Mouse (Mus musculus): ENCODE measurements at regions not wholly inside any gene's neighbourhood (a gene's known extent, or its start where the extent isn't known, plus 50 kb on each side); places are given as distances from the start of the nearest gene placed in this dataset.
A peak's percentile ranks its signal among the peaks of the same experiment; 100 is the strongest.

DNA sequence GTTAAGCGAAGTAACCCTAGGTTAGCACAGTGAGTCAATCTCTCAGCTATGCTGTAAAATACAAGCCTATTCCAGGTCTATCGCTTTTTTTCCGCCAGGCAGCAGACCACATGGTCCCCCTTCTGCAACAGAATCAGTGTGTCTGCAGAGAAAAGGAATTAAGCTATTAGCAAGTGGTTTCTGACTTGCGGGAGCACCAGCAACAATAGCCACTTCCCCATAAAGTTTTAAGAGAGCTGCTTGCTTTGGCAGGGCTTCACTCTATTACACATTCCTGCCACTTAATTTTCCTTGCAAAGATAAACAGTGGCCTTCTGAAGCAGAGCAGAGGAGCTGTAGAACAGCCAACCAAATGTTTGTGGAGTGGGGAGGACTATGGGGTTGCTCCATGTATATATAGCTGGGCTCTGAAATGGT, 59.8 kb upstream of the Osmr start:
- DNase-seq (ENCODE audit: inconsistent ontology term): peak; percentile 37

GRCm38 (mm10) chr15:6941491-6941890, 66.7 kb upstream of the Osmr start:
- DNase-seq (ENCODE audit: inconsistent ontology term): no peak

DNA sequence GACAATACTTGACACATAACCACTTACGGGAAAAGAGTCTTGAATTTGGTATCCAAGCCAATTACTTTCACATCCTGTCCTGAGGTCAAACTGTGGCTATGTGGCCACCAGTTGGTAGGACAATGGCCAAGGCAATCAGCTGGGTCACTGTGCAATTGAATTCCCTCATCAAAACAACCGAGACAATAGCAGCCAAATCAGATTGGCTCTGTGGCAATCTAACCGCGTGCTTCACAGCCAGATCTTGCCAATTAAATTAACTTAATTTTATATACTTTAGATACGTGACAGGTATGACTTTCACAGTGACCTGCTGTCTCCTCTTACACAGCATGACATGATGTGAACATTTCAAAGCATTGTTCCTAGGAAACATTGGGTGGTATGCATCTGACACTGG, 74.5 kb upstream of the Osmr start:
- DNase-seq (ENCODE audit: inconsistent ontology term): peak; percentile 63

DNA sequence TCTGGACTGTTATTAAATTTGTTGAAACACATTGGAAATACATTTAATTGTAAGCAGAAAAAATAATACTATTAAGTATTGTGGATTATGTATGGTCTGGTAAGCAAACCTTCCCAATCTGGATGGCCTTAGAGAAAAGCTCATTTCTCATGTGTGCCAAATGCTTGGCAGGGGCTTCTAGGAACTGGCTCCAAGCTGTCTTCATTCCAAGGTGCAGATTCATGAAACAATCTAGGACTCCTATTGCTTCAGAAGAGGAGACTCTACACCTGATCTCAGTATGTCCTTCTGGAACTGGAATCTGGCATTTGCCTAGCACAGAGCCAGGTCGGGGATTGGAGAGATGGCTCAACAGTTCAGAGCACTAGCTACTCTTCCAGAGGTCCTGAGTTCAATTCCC, 74.9 kb upstream of the Osmr start:
- peak; percentile 9 for DNase-seq (ENCODE audit: inconsistent ontology term)

- DNase-seq (ENCODE audit: inconsistent ontology term): no peak
Measured at GRCm38 (mm10) chr15:6950503-6950902, 75.7 kb upstream of the Osmr start.

GRCm38 (mm10) chr15:6953556-6953955, 78.8 kb upstream of the Osmr start:
- no peak for DNase-seq (ENCODE audit: inconsistent ontology term)

DNA sequence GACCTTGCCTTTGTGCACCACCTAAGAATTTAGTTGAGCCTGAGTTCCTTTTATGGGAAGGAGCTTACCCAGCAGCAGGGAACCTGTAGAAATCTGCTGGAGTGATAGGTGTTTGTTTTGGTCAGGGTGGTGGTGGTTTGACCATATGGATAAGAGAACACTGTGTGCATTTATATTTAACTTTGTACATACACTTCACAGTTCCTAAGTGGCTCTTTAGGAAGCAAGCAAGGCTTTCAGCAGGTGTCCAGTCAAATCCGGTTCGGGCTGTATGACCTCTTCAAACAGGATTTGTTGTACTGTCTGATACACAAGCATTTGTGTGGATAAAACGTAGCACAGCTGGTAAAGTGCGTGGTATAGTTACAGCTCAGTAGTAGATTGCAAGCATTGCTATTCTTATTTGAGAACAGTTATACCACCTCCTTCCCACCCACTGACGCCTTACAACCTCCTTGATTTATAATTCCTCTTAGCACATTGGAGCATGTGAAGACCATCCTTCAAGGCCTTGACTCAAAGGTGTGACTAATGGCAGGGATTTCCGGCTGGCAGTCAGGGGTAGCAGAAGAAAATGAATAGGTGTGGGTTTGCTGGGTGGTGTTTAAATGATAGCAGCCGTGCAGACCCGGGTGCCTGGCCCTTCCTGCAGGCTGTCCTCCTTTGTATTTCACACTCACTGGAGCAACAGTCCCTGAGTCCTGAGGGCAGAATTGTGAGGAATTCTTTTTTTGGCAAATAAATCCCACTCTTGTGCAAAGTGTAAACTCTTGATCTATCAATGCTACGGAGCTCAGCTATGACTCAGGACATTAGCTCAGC, 79.4 kb upstream of the Osmr start:
- DNase-seq (ENCODE audit: inconsistent ontology term): no peak

DNA sequence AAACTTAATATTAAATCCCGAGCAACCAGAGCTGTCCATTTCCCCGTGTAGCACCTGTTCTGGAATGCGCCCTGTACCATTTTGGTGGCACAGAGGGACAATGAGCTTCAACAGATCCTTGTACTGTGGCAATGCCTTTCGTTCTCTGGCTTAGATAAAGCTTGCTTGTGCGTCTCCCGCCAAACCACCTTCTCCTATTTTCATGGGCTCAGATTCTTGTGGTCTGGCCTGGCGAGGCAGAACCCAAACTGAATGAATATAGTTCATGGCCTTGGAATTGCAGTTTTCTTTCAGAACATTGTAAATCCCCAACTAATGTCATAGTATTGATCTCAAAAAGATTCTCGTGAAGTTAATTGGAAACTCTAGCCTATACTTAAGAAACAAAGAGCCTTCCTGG, 85.1 kb upstream of the Osmr start:
- peak; percentile 67 for DNase-seq (ENCODE audit: inconsistent ontology term)

- DNase-seq (ENCODE audit: inconsistent ontology term): no peak
Measured at GRCm38 (mm10) chr15:6960753-6961746, 86.3 kb upstream of the Osmr start.

DNA sequence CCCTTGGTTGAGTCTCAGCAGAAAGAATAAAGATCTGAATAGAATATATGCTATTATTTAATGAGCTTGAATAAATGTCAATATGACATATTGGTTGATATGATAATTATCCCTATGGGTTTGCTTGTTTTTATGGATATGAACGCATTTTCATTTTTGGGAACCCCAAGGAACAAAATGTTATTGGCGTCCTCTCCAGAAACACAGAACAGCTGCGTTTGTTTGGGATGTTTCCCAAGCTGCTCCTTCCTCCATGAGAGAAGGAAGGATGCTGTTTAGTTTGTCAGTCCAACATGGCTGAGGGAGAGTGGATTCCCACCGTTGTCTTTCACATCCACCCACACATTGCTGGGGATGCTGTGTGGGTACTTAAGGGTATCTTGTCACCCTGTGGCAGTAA, 89.9 kb upstream of the Osmr start:
- no peak for DNase-seq (ENCODE audit: inconsistent ontology term)

- no peak for DNase-seq (ENCODE audit: inconsistent ontology term)
Measured at GRCm38 (mm10) chr15:6965446-6965845, 90.7 kb upstream of the Osmr start.

DNA sequence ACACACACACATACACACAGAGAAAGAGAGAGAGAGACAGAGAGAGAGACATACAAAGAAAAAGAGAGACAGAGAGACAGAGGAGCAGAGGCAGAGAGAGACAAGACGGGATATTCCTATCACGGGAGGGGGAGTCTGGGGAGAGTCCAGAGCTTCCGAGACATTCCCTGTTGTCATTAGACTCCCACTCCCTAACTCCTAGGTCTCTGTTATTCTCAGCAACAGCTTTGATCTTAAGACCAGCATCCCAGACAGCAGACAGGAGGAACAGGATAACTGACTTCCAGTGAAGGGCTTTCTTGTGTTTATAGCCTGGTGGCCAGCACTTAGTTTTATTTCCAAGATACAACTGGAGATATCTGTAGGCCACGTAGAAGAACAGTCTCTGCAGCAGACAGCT, 99.6 kb upstream of the Osmr start:
- DNase-seq (ENCODE audit: inconsistent ontology term): no peak

DNA sequence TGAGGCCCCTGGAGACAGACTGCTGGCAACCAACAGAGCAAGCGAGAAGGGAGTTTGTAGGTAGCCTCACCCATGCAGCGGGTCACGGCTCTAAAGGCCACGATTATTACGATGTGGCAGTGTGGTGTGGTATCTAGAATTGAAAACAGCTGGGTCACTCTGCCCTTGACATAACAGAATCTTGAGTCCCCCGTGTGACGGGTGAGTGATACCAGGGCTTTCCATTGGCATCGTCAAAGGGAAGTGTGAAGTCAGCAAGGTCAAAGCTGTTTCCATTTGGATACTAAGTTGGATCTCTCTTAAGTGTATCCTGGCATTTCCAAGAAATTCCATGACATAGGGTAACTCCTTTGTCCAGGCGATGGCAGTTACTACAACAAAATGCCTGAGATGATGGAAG, 106.7 kb upstream of the Osmr start:
- no peak for DNase-seq (ENCODE audit: inconsistent ontology term)

DNA sequence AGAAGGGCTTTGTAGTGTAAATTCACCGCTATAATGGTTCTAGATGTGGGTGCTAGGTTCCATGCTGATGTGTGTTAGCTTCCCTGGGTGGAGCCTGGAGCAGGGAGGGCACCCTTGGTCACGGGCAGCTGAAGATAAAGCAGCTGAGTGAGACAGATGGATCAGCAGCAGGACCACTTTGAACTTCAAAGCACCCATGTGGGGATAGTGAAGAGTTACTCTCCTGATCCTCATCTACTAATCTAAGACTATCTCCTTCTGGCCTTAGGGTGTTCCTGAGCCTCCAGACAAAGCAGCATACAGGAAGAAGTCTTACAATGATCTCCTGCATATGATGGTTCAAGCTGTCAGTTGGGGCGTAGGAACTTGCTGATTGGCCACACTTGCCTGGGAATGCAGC, 107.1 kb upstream of the Lifr start:
- DNase-seq (ENCODE audit: inconsistent ontology term): no peak

DNA sequence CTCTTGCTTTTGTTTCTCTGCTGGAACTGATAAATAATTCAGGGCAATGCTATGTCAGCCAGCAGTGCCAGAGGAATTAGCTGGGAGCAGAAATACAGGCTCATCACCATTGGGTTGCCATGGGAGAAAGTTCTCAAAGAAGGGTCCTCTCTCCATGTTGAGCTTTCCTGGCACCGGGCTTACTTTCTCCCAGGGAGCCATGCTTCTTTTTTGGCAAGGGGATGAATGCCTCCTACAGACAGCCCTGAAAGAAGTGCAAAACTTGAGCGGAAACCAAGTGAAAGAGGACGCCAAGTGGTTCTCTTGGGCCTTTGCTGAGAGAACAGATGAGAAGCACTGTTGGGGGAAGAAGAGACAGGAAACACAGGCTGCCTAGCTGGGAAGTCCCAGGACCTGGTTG, 102.2 kb upstream of the Lifr start:
- peak; percentile 30 for DNase-seq (ENCODE audit: inconsistent ontology term)

DNA sequence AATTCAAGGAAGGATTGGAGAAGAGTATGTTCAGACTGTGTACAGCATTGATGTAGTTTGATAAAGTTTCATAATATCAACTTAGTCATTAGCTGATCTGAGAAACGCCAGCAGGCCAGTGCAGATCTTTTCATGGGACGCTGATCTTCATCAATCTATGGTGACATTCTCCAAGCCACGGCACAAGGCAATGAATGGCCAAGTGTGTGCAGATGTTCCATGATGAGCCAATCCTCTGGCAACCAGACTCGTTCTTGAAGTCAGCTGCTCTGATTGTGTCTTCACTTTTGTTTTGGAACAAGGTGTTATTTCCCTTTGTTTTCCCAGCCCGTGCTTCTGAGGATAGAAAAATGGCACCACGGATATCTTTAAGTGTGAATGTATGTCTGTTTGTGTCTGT, 101.3 kb upstream of the Lifr start:
- DNase-seq (ENCODE audit: inconsistent ontology term): no peak

DNA sequence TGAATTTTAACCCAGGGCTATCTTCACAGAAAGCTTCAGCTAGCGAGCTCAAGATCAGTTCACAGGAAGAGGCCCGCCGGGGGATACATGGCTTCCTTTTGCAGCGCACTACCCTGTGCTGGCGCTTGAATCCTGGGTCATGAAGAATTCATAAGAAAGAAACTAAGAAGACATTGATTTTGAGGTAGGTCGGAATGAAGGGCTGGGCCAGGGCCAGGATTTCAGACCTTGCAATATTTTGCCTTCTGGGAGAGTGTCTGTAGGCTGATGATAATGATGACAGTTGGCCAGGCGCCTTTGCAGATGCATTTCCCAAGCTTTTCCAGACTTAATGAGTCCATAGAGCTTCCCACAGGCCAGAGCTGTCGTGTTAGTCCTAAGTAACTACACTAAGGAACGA, 97.2 kb upstream of the Lifr start:
- peak; percentile 27 for DNase-seq (ENCODE audit: inconsistent ontology term)

DNA sequence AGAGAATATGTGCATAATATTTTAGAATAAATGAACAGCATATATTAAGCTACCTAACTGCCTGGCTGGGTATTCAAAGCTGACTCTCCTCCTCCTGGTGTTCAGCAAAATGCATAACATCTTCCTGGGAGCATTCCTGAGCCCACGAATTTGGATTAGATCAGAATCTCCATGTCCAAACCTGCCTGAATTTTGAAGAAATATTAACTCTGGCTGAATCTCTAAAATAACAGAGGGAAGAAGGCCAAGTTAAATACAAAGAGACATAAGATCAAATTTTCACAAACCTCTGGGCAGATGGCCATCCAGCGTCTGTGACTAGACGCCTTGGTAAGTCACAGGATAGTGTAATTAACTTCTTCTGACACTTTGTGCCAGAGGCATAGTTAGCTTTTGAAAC, 95.2 kb upstream of the Lifr start:
- DNase-seq (ENCODE audit: inconsistent ontology term): peak; percentile 19

GRCm38 (mm10) chr15:6997871-6998270, 92.5 kb upstream of the Lifr start:
- DNase-seq (ENCODE audit: inconsistent ontology term): no peak

DNA sequence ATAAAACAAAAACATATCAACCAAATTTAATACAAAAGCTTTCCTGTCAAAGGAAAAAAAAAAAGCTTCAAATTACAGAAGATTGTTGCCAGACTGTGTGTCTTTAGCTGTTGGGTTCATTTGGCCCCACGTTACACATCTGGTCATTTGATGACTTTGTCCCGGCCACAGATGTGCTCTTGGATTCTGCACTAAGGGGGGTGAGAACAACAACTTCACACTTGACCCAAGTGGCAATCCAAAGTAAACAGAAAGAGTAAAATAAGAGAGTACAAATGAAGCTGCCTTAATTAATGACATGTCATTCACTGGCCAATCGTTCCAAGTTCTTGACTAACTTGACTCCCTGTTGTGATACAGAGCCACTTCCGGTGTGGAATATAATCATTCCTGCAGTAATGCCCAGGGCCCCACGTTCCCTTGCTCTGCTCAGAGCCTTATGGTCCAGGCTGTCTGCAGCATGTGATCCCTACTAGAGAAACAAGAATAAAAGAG, 91.8 kb upstream of the Lifr start:
- no peak for DNase-seq (ENCODE audit: inconsistent ontology term)

GRCm38 (mm10) chr15:6999667-7000066, 90.7 kb upstream of the Lifr start:
- DNase-seq (ENCODE audit: inconsistent ontology term): no peak

GRCm38 (mm10) chr15:7002226-7002625, 88.2 kb upstream of the Lifr start:
- no peak for DNase-seq (ENCODE audit: inconsistent ontology term)

- no peak for DNase-seq (ENCODE audit: inconsistent ontology term)
Measured at GRCm38 (mm10) chr15:7003311-7003710, 87.1 kb upstream of the Lifr start.

All from Muller cell, postnatal 12 days (primary cell).